Mouse (Mus musculus): ENCODE results near the gene Prpf19.

Gene Prpf19

GRCm38 (mm10) chr19:10895016-10895528 lies at the start of gene Prpf19:
Prpf19 (plus strand) TSS chr19:10895231.
- peak; percentile 98 to 99 for DNase-seq (ENCODE audit: inconsistent age in 2 of 2, low spot score in 1 of 2)

- no peak for DNase-seq (ENCODE audit: inconsistent age in 2 of 2, low spot score in 1 of 2)
These were observed 49.6 kb upstream of the Prpf19 start for GRCm38 (mm10) chr19:10845454-10845853.

GRCm38 (mm10) chr19:10846150-10846549 lies 48.9 kb upstream of the Prpf19 start:
- no peak for DNase-seq (ENCODE audit: inconsistent age in 2 of 2, low spot score in 1 of 2)

GRCm38 (mm10) chr19:10847311-10848087 lies 47.5 kb upstream of the Prpf19 start:
- peak; percentile 76 to 90 for DNase-seq (ENCODE audit: inconsistent age in 2 of 2, low spot score in 1 of 2)

GRCm38 (mm10) chr19:10855422-10855821 lies 39.6 kb upstream of the Prpf19 start:
- DNase-seq (ENCODE audit: inconsistent age in 2 of 2, low spot score in 1 of 2) = no peak

GRCm38 (mm10) chr19:10856520-10856919 lies 38.5 kb upstream of the Prpf19 start:
- DNase-seq (ENCODE audit: inconsistent age in 2 of 2, low spot score in 1 of 2) = no peak

- no peak for DNase-seq (ENCODE audit: inconsistent age in 2 of 2, low spot score in 1 of 2)
These were observed 34.9 kb upstream of the Prpf19 start for GRCm38 (mm10) chr19:10860072-10860497.

GRCm38 (mm10) chr19:10866351-10866750 lies 28.7 kb upstream of the Prpf19 start:
- DNase-seq (ENCODE audit: inconsistent age in 2 of 2, low spot score in 1 of 2) = no peak

GRCm38 (mm10) chr19:10867946-10868622 lies 26.9 kb upstream of the Prpf19 start:
- DNase-seq (ENCODE audit: inconsistent age in 2 of 2, low spot score in 1 of 2) = no peak

- peak in 1 of 2 experiments; percentile 45 for DNase-seq (ENCODE audit: inconsistent age in 2 of 2, low spot score in 1 of 2)
These were observed 26.3 kb upstream of the Prpf19 start for GRCm38 (mm10) chr19:10868623-10869141.

GRCm38 (mm10) chr19:10869241-10869885 lies 25.7 kb upstream of the Prpf19 start:
- peak; percentile 85 to 93 for DNase-seq (ENCODE audit: inconsistent age in 2 of 2, low spot score in 1 of 2)

GRCm38 (mm10) chr19:10869886-10870527 lies 25.0 kb upstream of the Prpf19 start, which contains the start of gene Tmem132a:
Tmem132a (minus strand) TSS chr19:10869940.
- DNase-seq (ENCODE audit: inconsistent age in 2 of 2, low spot score in 1 of 2) = no peak

- peak; percentile 75 to 84 for DNase-seq (ENCODE audit: inconsistent age in 2 of 2, low spot score in 1 of 2)
These were observed 24.4 kb upstream of the Prpf19 start for GRCm38 (mm10) chr19:10870676-10871075.

- peak in 1 of 2 experiments; percentile 43 for DNase-seq (ENCODE audit: inconsistent age in 2 of 2, low spot score in 1 of 2)
These were observed 23.6 kb upstream of the Prpf19 start for GRCm38 (mm10) chr19:10871328-10871961.

- peak in 1 of 2 experiments; percentile 65 for DNase-seq (ENCODE audit: inconsistent age in 2 of 2, low spot score in 1 of 2)
These were observed 16.7 kb upstream of the Prpf19 start for GRCm38 (mm10) chr19:10878201-10878837.

- peak; percentile 45 to 75 for DNase-seq (ENCODE audit: inconsistent age in 2 of 2, low spot score in 1 of 2)
These were observed 14.7 kb upstream of the Prpf19 start for GRCm38 (mm10) chr19:10880085-10880974.

GRCm38 (mm10) chr19:10880975-10881425 lies 14.0 kb upstream of the Prpf19 start:
- DNase-seq (ENCODE audit: inconsistent age in 2 of 2, low spot score in 1 of 2) = no peak

- DNase-seq (ENCODE audit: inconsistent age in 2 of 2, low spot score in 1 of 2) = peak; percentile 94 to 98
These were observed 13.4 kb upstream of the Prpf19 start, which contains the start of gene Tmem109 for GRCm38 (mm10) chr19:10881426-10882154. Tmem109 (minus strand) TSS chr19:10882001.

Measured in adrenal gland, adult (tissue).